Mouse (Mus musculus) olfactory bulb, adult 2 months (tissue): ENCODE data around the gene Tgfbi.

Experiments
- CTCF ChIP-seq: fragments of 200-500 bp; IDR thresholded peaks from 2 replicates; pipeline ENCODE4 v1.5.1; 2012; ENCODE audit warnings: low read depth, mild to moderate bottlenecking, low read length, moderate library complexity; ENCODE audit not compliant: insufficient read depth
- POLR2A ChIP-seq: fragments of 200-500 bp; IDR thresholded peaks from 2 replicates; pipeline ENCODE4 v1.6.1; 2012; ENCODE audit warnings: mild to moderate bottlenecking, low read depth, low read length, moderate library complexity; ENCODE audit not compliant: insufficient read depth

DNA sequence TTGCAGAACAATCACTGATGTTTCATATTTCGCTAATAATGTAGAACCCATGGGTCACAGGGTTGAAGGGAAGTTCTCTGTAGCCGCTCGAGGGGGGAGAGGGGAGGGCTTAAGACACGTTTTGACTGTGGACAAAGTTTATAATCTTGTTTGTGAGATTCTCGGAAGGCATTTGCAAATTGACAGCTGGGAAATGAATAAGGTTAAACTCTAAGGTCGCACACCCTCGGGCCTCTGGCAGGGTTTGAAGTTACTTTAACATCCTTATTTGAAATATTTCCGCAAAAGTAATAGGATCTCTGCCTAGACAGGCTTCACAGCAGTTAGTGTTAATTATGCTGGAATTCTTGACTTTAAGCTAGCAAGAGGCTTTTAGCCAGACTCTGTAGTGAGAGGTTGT is 43.1 kb downstream of the Tgfbi start:
- no peak for TF ChIP-seq CTCF
- no peak for TF ChIP-seq POLR2A
